Mouse (Mus musculus) stomach, embryonic 14.5 days (tissue): ENCODE measurements at regions not wholly inside any gene's neighbourhood (a gene's known extent, or its start where the extent isn't known, plus 50 kb on each side); places are given as distances from the start of the nearest gene placed in this dataset.

ENCODE experiments used
- ATAC-seq: fragments of 200-750 bp; cut with Nextera tagmentation; 2 replicates; pipeline ENCODE4 v1.8.0; 2017; ENCODE audit warnings: low read depth, moderate TSS enrichment; ENCODE audit not compliant: insufficient number of reproducible peaks, insufficient read depth, low FRiP score
- H3K27ac ChIP-seq: fragments of 300-500 bp; sonication (generic); 2 replicates; pipeline ENCODE4 v1.5.1; 2014; ENCODE audit warnings: mild to moderate bottlenecking, low read length, moderate library complexity, mixed read lengths
- H3K27me3 ChIP-seq: fragments of 300-500 bp; sonication (generic); 2 replicates; pipeline ENCODE4 v1.6.1; 2014; ENCODE audit warnings: low read length, control low read depth, mixed read lengths; ENCODE audit not compliant: control insufficient read depth, insufficient read depth
- H3K36me3 ChIP-seq: fragments of 300-500 bp; sonication (generic); 2 replicates; pipeline ENCODE4 v1.6.1; 2014; ENCODE audit warnings: mild to moderate bottlenecking, control low read depth, low read length, moderate library complexity, mixed read lengths; ENCODE audit not compliant: control insufficient read depth, insufficient read depth
- H3K4me1 ChIP-seq: fragments of 300-500 bp; sonication (generic); 2 replicates; pipeline ENCODE4 v1.6.1; 2014; ENCODE audit warnings: low read length, control low read depth, mixed read lengths; ENCODE audit not compliant: control insufficient read depth, insufficient read depth
- H3K4me2 ChIP-seq: fragments of 300-500 bp; sonication (generic); replicated peaks from 2 replicates; pipeline ENCODE4 v1.6.1; 2014; ENCODE audit warnings: low read depth, low read length, control low read depth
- H3K4me3 ChIP-seq: fragments of 300-500 bp; sonication (generic); 2 replicates; pipeline ENCODE4 v1.5.1; 2014; ENCODE audit warnings: low read depth, low read length, control low read depth
- H3K9ac ChIP-seq: fragments of 300-500 bp; sonication (generic); replicated peaks from 2 replicates; pipeline ENCODE4 v1.6.1; 2014; ENCODE audit warnings: low read depth, mild to moderate bottlenecking, control low read depth, low read length, moderate library complexity, mixed read lengths
- H3K9me3 ChIP-seq: fragments of 300-500 bp; sonication (generic); 2 replicates; pipeline ENCODE4 v1.6.1; 2016; ENCODE audit warnings: low read depth, low read length, control low read depth; ENCODE audit not compliant: control insufficient read depth
- WGBS: fragments of 180-500 bp; shearing (Covaris S2); extraction: QIAGEN DNeasy Blood & Tissue Kit; methylation state at CpG from one replicate; pipeline ENCODE4 v1.1.7; 2014; 5-methylcytosine and 5-hydroxymethylcytosine counted together

DNA sequence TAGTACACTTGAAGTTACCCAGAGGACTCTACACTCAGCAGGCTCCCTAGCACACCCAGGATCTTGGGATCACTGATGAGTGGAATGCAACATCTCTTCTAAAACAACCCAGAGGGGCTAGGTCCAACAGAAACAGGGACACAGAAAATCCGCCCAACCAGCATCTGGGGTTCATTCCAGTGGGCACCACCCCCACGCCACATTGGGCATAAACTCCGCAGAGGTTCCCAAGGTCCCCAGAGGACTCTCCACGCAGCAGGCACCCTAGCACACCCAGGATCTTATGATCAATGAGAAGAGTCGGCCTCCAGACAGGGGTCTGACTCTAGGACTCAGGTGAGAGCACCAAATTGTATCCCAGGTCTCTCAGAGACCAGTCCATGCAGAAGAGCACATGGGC lies 1236.9 kb upstream of the B3galt2 start:
- no peak overlapping the region for H3K4me2 ChIP-seq
- no peak overlapping the region for H3K27ac ChIP-seq
- WGBS, result 86% methylated on average over 5 of the region's 5 CpGs
- H3K4me3 ChIP-seq, result no peak overlapping the region
- H3K9me3 ChIP-seq, result no peaks in the 10 kb centered on the region
- no peaks in the 10 kb centered on the region for H3K36me3 ChIP-seq
- no peak for ATAC-seq
- H3K27me3 ChIP-seq, result no peaks in the 10 kb centered on the region
- H3K4me1 ChIP-seq, result no peaks in the 10 kb centered on the region
- H3K9ac ChIP-seq, result no peak overlapping the region

DNA sequence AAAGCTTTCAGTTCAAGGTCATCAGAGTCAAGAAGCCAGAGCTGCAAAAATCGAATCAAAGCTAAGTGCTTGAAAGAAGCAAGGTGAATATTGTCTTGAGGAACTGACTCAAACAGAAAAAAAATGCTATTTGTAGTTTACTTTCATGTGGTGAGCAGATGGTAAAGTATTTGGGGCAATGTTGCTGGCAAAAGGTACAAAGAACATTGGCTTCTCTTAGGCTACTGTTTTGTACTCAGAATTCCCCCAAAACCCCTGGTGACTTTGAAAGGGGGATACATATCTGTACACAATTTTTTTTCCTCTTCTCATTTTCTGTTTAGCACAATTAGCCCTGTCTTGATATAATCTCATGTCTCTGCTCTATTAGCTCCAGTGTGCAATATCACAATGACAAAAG lies 1217.8 kb upstream of the B3galt2 start:
- Histone ChIP-seq H3K4me2 (no peak overlapping the region), H3K27me3 (no peaks in the 10 kb centered on the region), H3K36me3 (no peaks in the 10 kb centered on the region), H3K27ac (no peak overlapping the region), H3K9me3 (no peaks in the 10 kb centered on the region), H3K9ac (no peak overlapping the region), H3K4me3 (no peak overlapping the region), H3K4me1 (no peaks in the 10 kb centered on the region)
- ATAC-seq, result no peak
- WGBS, result 68% methylated on average over 1 of the region's 1 CpGs

DNA sequence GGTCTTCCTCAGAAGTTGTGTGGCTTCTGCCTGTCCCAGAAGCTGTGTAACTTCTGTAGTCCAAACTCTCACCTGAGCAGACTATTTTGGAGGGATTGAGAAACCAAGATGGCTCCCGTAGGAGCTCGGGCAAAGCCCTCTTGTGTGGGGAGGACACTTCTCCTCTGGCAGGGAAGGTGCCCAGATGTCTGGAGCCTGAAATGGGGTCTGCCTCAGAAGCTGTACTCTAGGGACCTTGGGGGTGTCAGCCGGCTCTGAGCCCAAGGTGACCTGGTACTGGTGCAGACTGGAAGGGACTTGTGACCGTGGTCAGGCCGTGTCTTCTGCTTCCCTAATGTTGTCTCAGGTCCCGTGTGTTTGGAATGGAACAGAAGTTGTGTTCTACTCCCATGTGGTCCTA lies 1207.2 kb upstream of the B3galt2 start:
- H3K27me3 ChIP-seq, result no peaks in the 10 kb centered on the region
- H3K27ac ChIP-seq, result no peak overlapping the region
- no peak for ATAC-seq
- no peaks in the 10 kb centered on the region for H3K4me1 ChIP-seq
- H3K4me3 ChIP-seq, result no peak overlapping the region
- no peak overlapping the region for H3K4me2 ChIP-seq
- H3K9me3 ChIP-seq, result no peaks in the 10 kb centered on the region
- 88% methylated on average over 6 of the region's 6 CpGs for WGBS
- no peaks in the 10 kb centered on the region for H3K36me3 ChIP-seq
- no peak overlapping the region for H3K9ac ChIP-seq

DNA sequence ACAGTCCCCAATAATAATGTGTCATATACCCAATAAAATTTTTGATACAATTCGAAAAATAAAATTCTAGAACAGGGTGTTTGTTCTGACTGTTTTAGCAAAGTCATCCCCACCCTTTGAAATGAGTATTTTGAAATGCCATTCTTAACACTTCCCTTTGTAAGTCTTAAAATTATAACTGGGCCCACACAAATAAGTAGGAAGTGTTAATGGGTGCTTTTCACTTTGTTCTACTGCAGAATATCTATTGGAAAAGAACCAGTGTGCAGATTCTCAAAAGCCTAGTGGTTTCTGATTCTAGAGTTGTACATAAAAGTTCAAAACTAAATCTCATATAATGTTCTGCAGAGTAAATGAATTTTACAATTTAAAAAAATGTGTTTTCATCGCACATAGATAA lies 1198.9 kb upstream of the B3galt2 start:
- H3K4me3 ChIP-seq, result no peak overlapping the region
- no peaks in the 10 kb centered on the region for H3K9me3 ChIP-seq
- H3K27ac ChIP-seq, result no peak overlapping the region
- no peak overlapping the region for H3K9ac ChIP-seq
- H3K4me1 ChIP-seq, result no peaks in the 10 kb centered on the region
- no peaks in the 10 kb centered on the region for H3K36me3 ChIP-seq
- no peak overlapping the region for H3K4me2 ChIP-seq
- H3K27me3 ChIP-seq, result no peaks in the 10 kb centered on the region
- no peak for ATAC-seq
- 82% methylated on average over 2 of the region's 2 CpGs for WGBS

DNA sequence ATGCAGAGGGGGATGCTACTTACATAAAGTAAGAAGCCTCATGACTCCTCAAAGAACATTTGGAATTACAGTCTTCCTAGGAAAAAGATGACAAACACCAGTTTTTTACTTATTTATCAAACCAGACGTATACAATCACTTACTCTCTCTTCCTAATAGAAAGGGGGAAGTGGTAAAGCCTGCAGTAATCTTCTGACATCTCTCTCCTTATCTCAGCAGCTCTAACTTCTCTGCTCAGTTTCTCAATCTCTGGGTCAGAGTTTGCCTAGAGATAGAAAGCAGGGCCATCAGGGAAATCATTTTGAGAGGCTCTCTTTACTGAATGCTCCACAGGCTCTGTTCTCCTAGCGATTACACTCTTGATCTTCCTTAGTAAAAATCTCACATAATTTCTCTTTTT lies 1172.2 kb upstream of the B3galt2 start:
- no peaks in the 10 kb centered on the region for H3K27me3 ChIP-seq
- no peaks in the 10 kb centered on the region for H3K4me1 ChIP-seq
- no peak overlapping the region for H3K4me2 ChIP-seq
- no peak overlapping the region for H3K27ac ChIP-seq
- ATAC-seq, result no peak
- 75% methylated on average over 2 of the region's 2 CpGs for WGBS
- no peak overlapping the region for H3K9ac ChIP-seq
- no peaks in the 10 kb centered on the region for H3K9me3 ChIP-seq
- no peak overlapping the region for H3K4me3 ChIP-seq
- no peaks in the 10 kb centered on the region for H3K36me3 ChIP-seq

DNA sequence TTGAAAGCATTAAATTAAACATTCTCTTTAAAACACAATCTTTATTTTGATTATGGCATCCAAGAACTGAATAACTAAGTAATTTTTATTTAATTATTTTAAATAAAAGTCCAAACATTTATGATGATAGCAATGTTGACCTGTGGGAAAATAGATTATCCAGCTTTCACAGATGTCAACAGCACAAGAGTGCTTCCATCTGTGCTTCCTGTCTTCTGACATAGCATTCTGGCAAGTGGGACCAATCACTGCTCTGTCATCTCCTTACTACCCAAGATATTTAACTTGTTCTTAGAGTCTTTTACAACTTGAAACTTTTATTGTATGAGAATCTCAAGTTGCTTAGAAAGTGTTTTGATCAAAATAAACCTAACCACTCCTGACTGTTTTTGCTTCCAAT lies 1170.3 kb upstream of the B3galt2 start:
- Histone ChIP-seq H3K4me1 (no peaks in the 10 kb centered on the region), H3K27ac (no peak overlapping the region), H3K9me3 (no peaks in the 10 kb centered on the region), H3K27me3 (no peaks in the 10 kb centered on the region), H3K4me3 (no peak overlapping the region), H3K4me2 (no peak overlapping the region), H3K36me3 (no peaks in the 10 kb centered on the region), H3K9ac (no peak overlapping the region)
- ATAC-seq, result peak; percentile 56; the same call in 1 of the 2 replicates
